Mouse (Mus musculus) thymus, adult 2 months (tissue): ENCODE results near the gene 1700029I15Rik. TPM values are rescaled to one million over a fixed set of nuclear protein-coding genes. Genes with fewer than 3 reads are reported as not detected.
"Not testable (repeated sequence)": the region's sequence is repeated elsewhere in the genome, so short reads cannot be mapped to it uniquely, and the experiment has no call there.

Experiments
- DNase-seq: peaks from one replicate; pipeline ENCODE4 v3.0.0; 2021
- H3K27ac ChIP-seq: fragments of 200-500 bp; 2 replicates; pipeline ENCODE4 v1.5.1; 2012; ENCODE audit warnings: low read length, control low read depth; ENCODE audit not compliant: control insufficient read depth, insufficient read depth
- H3K27me3 ChIP-seq: fragments of 200-500 bp; 2 replicates; pipeline ENCODE4 v1.6.1; 2012; ENCODE audit warnings: mild to moderate bottlenecking, low read length, moderate library complexity, mixed read lengths; ENCODE audit not compliant: control insufficient read depth, insufficient read depth
- H3K36me3 ChIP-seq: fragments of 200-500 bp; 2 replicates; pipeline ENCODE4 v1.6.1; 2012; ENCODE audit warnings: mild to moderate bottlenecking, low read length, moderate library complexity; ENCODE audit not compliant: control insufficient read depth, insufficient read depth
- H3K4me1 ChIP-seq: fragments of 200-500 bp; replicated peaks from 2 replicates; pipeline ENCODE4 v1.6.1; 2012; ENCODE audit warnings: low read length; ENCODE audit not compliant: control insufficient read depth, insufficient read depth
- H3K4me3 ChIP-seq: fragments of 200-500 bp; 2 replicates; pipeline ENCODE4 v1.5.1; 2012; ENCODE audit warnings: mild to moderate bottlenecking, low read length, control low read depth, moderate library complexity; ENCODE audit not compliant: control insufficient read depth, insufficient read depth
- CTCF ChIP-seq: fragments of 200-500 bp; IDR thresholded peaks from 2 replicates; pipeline ENCODE4 v1.5.1; 2012; ENCODE audit warnings: mild to moderate bottlenecking, control low read depth, low read length, moderate library complexity, borderline replicate concordance; ENCODE audit not compliant: control insufficient read depth, poor library complexity, insufficient read depth; ENCODE audit errors: extremely low read depth
- POLR2A ChIP-seq: fragments of 200-500 bp; IDR thresholded peaks from 2 replicates; pipeline ENCODE4 v1.6.1; 2012; ENCODE audit warnings: mild to moderate bottlenecking, low read length, control low read depth, moderate library complexity; ENCODE audit not compliant: control insufficient read depth, poor library complexity, insufficient read depth; ENCODE audit errors: extremely low read depth
- WGBS: fragments of 180-500 bp; shearing (Covaris S2); methylation state at CpG from one replicate; pipeline ENCODE4 v1.1.7; 2018; 5-methylcytosine and 5-hydroxymethylcytosine counted together
- polyA plus RNA-seq: library from polyadenylated mRNA; depleted of rRNA; stranded (reverse); fragments of >200 nt; gene quantifications from 2 replicates; pipeline ENCODE4 v1.2.3, GENCODE M21; 2012

The 1700029I15Rik gene
- polyA plus RNA-seq, 1 experiment = 9.0 TPM

GRCm38 (mm10) chr2:92391703-92392317 is 9.5 kb downstream of the 1700029I15Rik start:
- H3K27ac ChIP-seq = no peak overlapping the region
- TF ChIP-seq POLR2A = no peak
- TF ChIP-seq CTCF = no peak
- peaks cover 7% of the 10 kb centered on the region; the same call in 1 of the 2 replicates for H3K27me3 ChIP-seq
- WGBS = 64% methylated on average over 11 of the region's 11 CpGs
- no peaks in the 10 kb centered on the region for H3K36me3 ChIP-seq
- no peak for DNase-seq
- peaks cover 12% of the 10 kb centered on the region for H3K4me1 ChIP-seq
- H3K4me3 ChIP-seq = no peak overlapping the region

GRCm38 (mm10) chr2:92392318-92393264 is 10.3 kb downstream of the 1700029I15Rik start:
- no peaks in the 10 kb centered on the region for H3K36me3 ChIP-seq
- no peak overlapping the region for H3K27ac ChIP-seq
- TF ChIP-seq POLR2A = no peak
- no peak for TF ChIP-seq CTCF
- H3K27me3 ChIP-seq = peaks cover 7% of the 10 kb centered on the region; the same call in 1 of the 2 replicates
- peaks cover 12% of the 10 kb centered on the region for H3K4me1 ChIP-seq
- WGBS = 13% methylated on average over 26 of the region's 26 CpGs
- no peak overlapping the region for H3K4me3 ChIP-seq
- DNase-seq = no peak

DNA sequence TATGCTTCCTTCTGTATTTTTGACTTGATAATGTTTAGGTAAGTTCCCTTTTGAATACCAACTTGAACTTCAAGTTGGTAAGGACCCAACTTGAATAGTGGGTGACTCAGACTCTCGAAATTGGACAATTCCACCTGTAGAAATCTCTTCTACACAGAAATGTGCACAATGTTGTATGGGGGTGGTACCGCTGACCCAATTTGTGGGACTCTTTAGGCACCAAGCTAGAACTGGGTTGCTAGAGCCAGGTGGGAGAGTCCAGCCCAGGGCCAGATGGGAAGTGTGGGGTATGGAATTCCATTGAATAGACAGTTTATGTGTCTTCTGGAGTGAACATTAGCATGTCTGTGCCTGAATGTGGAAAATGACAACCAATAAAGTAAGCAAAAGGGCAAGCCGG is 13.2 kb downstream of the 1700029I15Rik start:
- 86% methylated on average over 3 of the region's 3 CpGs for WGBS

GRCm38 (mm10) chr2:92397436-92397835 is 15.1 kb downstream of the 1700029I15Rik start:
- Histone ChIP-seq H3K27me3 (peaks cover 5% of the 10 kb centered on the region), H3K27ac (no peak overlapping the region), H3K4me1 (peaks cover 5% of the 10 kb centered on the region; the same call in 1 of the 2 replicates), H3K4me3 (no peak overlapping the region), H3K36me3 (no peaks in the 10 kb centered on the region)
- TF ChIP-seq POLR2A (no peak), CTCF (no peak)
- WGBS = 92% methylated on average over 1 of the region's 1 CpGs
- DNase-seq = no peak

More for the DNA sequence above, 13.2 kb downstream of the 1700029I15Rik start:
- Histone ChIP-seq H3K4me3 (no peak overlapping the region), H3K27ac (no peak overlapping the region), H3K36me3 (no peaks in the 10 kb centered on the region), H3K4me1 (no peaks in the 10 kb centered on the region; the same call in 1 of the 2 replicates), H3K27me3 (peaks cover 1% of the 10 kb centered on the region)
- DNase-seq = no peak
- no peak for TF ChIP-seq POLR2A
- no peak for TF ChIP-seq CTCF

DNA sequence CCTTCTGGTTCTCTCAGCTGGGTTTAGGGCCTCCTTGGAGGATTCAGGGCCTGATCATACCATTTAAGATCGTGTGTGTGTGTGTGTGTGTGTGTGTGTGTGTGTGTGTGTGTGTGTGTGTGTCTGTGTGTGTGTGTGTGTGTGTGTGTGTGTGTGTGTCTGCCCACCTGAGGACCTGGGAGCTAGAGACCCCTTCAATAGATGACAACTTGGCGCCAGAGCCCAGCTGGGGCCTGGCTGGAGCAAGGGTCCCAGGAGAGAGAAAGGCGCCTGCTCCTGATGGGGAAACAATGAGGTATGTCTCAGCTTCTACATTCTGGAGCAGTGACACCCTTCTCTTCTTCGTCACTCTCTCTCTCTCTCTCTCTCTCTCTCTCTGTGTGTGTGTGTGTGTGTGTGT is 17.5 kb downstream of the 1700029I15Rik start:
- not testable (repeated sequence) for H3K4me1 ChIP-seq, H3K36me3 ChIP-seq, H3K27ac ChIP-seq, DNase-seq, H3K27me3 ChIP-seq, H3K4me3 ChIP-seq
- WGBS = 81% methylated on average over 4 of the region's 4 CpGs

DNA sequence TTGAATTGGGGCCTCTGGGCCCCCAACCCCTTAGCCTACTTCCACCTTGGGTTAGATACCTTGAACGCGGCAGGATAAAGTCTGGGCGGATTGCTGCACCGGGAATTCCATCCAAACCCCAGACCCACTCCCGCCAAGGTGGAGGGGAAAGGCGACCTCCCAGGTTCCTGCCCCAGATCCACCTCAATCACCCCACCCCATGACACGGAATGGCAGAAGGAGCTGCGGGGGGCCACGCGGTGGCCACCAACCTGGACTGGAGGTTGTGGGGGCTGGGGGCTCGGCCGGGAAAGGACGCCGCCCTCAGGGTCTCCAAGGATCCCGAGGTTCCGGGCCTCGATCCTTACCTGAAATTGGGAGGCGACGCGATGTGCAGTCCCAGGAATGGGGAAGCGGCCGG is 18.3 kb downstream of the 1700029I15Rik start:
- H3K4me3 ChIP-seq = no peak overlapping the region
- no peak for DNase-seq
- peaks cover 5% of the 10 kb centered on the region; the same call in 1 of the 2 replicates for H3K4me1 ChIP-seq
- WGBS = 19% methylated on average over 22 of the region's 22 CpGs
- H3K27ac ChIP-seq = no peak overlapping the region
- TF ChIP-seq CTCF (no peak), POLR2A (no peak)
- no peaks in the 10 kb centered on the region for H3K36me3 ChIP-seq
- H3K27me3 ChIP-seq = peaks cover 5% of the 10 kb centered on the region

GRCm38 (mm10) chr2:92401091-92401561 is 18.8 kb downstream of the 1700029I15Rik start, which contains the start of gene Mapk8ip1:
Gene Mapk8ip1, minus strand, starts transcription at chr2:92401263.
- Histone ChIP-seq H3K4me1 (peaks cover 5% of the 10 kb centered on the region; the same call in 1 of the 2 replicates), H3K4me3 (no peak within 1 kb of the TSS), H3K27me3 (peaks cover 5% of the 10 kb centered on the region), H3K27ac (no peak within 1 kb of the TSS), H3K36me3 (no peaks in the 10 kb centered on the region)
- TF ChIP-seq CTCF = no peak
- TF ChIP-seq POLR2A = no peak
- 19% methylated on average over 59 of the region's 59 CpGs for WGBS
- no peak for DNase-seq
